Mouse (Mus musculus) forebrain, embryonic 16.5 days (tissue): ENCODE data around the gene Rims4. TPM values are rescaled to one million over a fixed set of nuclear protein-coding genes. Genes with fewer than 3 reads are reported as not detected.

Experiments
- ATAC-seq: fragments of 200-750 bp; cut with Nextera tagmentation; 2 replicates; pipeline ENCODE4 v1.8.0; 2017; ENCODE audit warnings: mild to moderate bottlenecking, moderate library complexity
- H3K27ac ChIP-seq: fragments of 300-500 bp; sonication (generic); 2 replicates; pipeline ENCODE4 v1.5.1; 2014; ENCODE audit warnings: low read length, control low read depth
- H3K27me3 ChIP-seq: fragments of 300-500 bp; sonication (generic); replicated peaks from 2 replicates; pipeline ENCODE4 v1.6.1; 2014; ENCODE audit warnings: low read length; ENCODE audit not compliant: control insufficient read depth, insufficient read depth
- H3K36me3 ChIP-seq: fragments of 300-500 bp; sonication (generic); 2 replicates; pipeline ENCODE4 v1.6.1; 2014; ENCODE audit not compliant: control insufficient read depth, insufficient read depth
- H3K4me1 ChIP-seq: fragments of 300-500 bp; sonication (generic); replicated peaks from 2 replicates; pipeline ENCODE4 v1.6.1; 2014; ENCODE audit warnings: low read length; ENCODE audit not compliant: control insufficient read depth, insufficient read depth
- H3K4me2 ChIP-seq: fragments of 300-500 bp; sonication (generic); 2 replicates; pipeline ENCODE4 v1.6.1; 2014; ENCODE audit warnings: mild to moderate bottlenecking, low read length, control low read depth
- H3K4me3 ChIP-seq: fragments of 300-500 bp; sonication (generic); replicated peaks from 2 replicates; pipeline ENCODE4 v1.5.1; 2014; ENCODE audit warnings: mild to moderate bottlenecking, low read length, control low read depth
- H3K9ac ChIP-seq: fragments of 300-500 bp; sonication (generic); replicated peaks from 2 replicates; pipeline ENCODE4 v1.6.1; 2014; ENCODE audit warnings: low read depth, low read length, control low read depth
- H3K9me3 ChIP-seq: fragments of 300-500 bp; sonication (generic); 2 replicates; pipeline ENCODE4 v1.6.1; 2016; ENCODE audit warnings: low read length; ENCODE audit not compliant: control insufficient read depth
- WGBS: fragments of 180-500 bp; shearing (Covaris S2); extraction: QIAGEN DNeasy Blood & Tissue Kit; methylation state at CpG from one replicate; pipeline ENCODE4 v1.1.7; 2014; 5-methylcytosine and 5-hydroxymethylcytosine counted together
- polyA plus RNA-seq: library from polyadenylated mRNA; unstranded; fragments of >200 nt; fragmentation: Nextera tagmentation; extraction: Ambion mirVana; gene quantifications from 2 replicates; pipeline ENCODE4 v1.2.1, GENCODE M21; 2015

The Rims4 gene
- polyA plus RNA-seq: 7.0 and 9.8 TPM in 2 replicates

DNA sequence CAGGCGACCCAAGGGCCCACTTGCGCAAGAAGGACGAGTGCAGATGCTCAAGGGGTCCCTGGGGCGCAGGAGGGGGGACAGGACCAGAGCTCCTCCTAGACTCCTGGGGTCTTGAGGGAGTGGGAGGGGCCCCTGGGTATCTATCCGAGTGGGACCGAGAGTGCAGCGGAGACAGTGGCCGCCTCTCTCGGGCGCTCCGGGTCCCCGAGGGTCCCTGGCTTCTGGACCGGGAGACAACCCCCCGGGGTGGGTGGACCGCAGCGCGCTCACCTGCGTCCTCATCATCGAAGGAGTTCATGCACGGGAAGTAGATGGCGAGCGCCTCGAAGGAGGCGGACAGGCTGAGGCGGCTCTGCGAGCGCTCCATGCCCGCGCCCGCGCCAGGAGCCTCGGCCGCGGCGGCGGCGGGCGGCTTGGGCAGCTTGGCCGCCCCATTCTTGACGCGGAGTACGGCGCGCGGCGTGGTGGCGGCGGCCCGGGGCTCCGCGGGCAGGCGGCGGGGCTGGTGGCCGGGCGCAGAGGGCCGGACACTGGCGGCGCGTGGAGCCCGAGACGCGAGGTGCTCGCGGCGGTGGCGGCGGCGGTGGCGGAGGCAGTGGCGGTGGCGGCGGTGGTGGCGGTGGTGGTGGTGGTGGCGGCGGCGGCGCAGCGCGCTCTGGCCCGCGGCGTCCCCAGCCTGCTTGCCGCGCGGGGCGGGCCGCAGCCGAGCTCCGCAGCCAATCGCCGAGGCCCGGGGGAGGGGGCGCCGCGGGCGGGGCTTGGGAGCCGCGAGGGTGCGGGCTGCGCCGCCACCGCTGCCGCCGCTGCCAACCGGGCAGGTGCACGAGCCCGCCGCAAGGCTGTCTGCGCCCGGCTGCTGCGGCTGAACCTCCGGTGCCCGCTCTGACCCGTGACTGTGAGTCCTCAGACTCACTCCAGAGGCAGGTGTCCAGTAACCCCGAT is at the start of gene Rims4:
TSS of gene Rims4 (minus strand) at position 367 of the 942 bp plus-strand sequence.
- Histone ChIP-seq H3K27me3 (peaks cover 40% of the 10 kb centered on the region), H3K4me2 (peak within 1 kb of the TSS; percentile 90), H3K36me3 (no peaks in the 10 kb centered on the region), H3K9ac (peak within 1 kb of the TSS; percentile 61), H3K4me3 (peak within 1 kb of the TSS; percentile 53), H3K4me1 (peaks cover 28% of the 10 kb centered on the region), H3K9me3 (no peaks in the 10 kb centered on the region), H3K27ac (no peak within 1 kb of the TSS; the same call in 1 of the 2 replicates)
- under 1% methylated on average over 81 of the region's 115 CpGs for WGBS
- ATAC-seq: peak; percentile 92

- no peak for ATAC-seq
- Histone ChIP-seq H3K4me3 (no peak overlapping the region), H3K9me3 (no peaks in the 10 kb centered on the region), H3K36me3 (no peaks in the 10 kb centered on the region), H3K4me2 (no peak overlapping the region), H3K9ac (no peak overlapping the region), H3K4me1 (no peaks in the 10 kb centered on the region), H3K27me3 (no peaks in the 10 kb centered on the region), H3K27ac (no peak overlapping the region)
- 71% methylated on average over 7 of the region's 7 CpGs for WGBS
These were observed 47.2 kb upstream of the Rims4 start for GRCm38 (mm10) chr2:163965706-163966105.

- H3K9me3 ChIP-seq: no peaks in the 10 kb centered on the region
- no peaks in the 10 kb centered on the region for H3K36me3 ChIP-seq
- H3K27me3 ChIP-seq: no peaks in the 10 kb centered on the region
- ATAC-seq: no peak
- no peak overlapping the region for H3K4me2 ChIP-seq
- 74% methylated on average over 17 of the region's 19 CpGs for WGBS
- no peak overlapping the region for H3K4me3 ChIP-seq
- no peaks in the 10 kb centered on the region for H3K4me1 ChIP-seq
- no peak overlapping the region for H3K27ac ChIP-seq
- H3K9ac ChIP-seq: no peak overlapping the region
These were observed 46.4 kb upstream of the Rims4 start for GRCm38 (mm10) chr2:163964606-163965560.

DNA sequence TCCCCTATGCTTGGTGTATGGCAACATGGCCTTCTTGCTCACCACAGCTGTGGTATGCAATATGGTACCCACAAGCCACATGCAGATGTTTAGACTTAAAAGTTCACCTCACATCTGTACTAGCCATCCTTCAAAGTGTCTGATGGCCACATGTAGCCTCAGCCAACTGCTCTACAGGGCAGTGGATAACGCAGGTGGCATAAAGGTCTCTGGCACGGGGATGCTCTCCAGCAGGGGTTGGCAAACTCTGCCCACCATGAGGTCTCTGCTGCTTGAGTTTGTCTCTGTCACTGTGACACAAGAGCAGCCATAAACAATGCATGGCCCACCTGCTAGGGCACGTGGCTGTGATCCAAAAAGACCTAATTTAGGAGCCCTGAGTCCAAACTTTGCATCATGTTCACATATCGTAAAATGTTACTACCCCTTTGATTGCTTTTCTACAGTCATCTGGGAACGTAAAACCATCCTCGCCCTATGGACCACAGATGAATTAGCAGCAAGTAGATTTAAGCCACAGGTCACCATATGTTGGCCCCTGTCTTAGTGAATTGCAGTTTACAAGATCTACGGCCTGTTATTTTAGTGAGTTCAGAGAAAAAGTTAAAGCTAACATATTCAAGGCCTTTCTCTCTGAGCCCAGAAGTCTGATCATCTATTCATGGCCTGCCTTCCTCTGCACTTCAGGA is 35.3 kb upstream of the Rims4 start:
- no peak for ATAC-seq

GRCm38 (mm10) chr2:163951770-163952169 is 33.3 kb upstream of the Rims4 start:
- Histone ChIP-seq H3K27me3 (no peaks in the 10 kb centered on the region; the same call in 1 of the 2 replicates), H3K9ac (no peak overlapping the region), H3K36me3 (no peaks in the 10 kb centered on the region), H3K9me3 (no peaks in the 10 kb centered on the region), H3K4me1 (no peaks in the 10 kb centered on the region), H3K27ac (no peak overlapping the region), H3K4me2 (no peak overlapping the region), H3K4me3 (no peak overlapping the region)
- WGBS: 26% methylated on average over 4 of the region's 4 CpGs
- ATAC-seq: no peak; the same call in 1 of the 2 replicates

More for the DNA sequence above, 35.3 kb upstream of the Rims4 start:
- H3K4me1 ChIP-seq: no peaks in the 10 kb centered on the region
- H3K27me3 ChIP-seq: no peaks in the 10 kb centered on the region; the same call in 1 of the 2 replicates
- no peaks in the 10 kb centered on the region for H3K9me3 ChIP-seq
- H3K36me3 ChIP-seq: no peaks in the 10 kb centered on the region
- WGBS: 77% methylated on average over 7 of the region's 7 CpGs
- H3K4me3 ChIP-seq: no peak overlapping the region
- H3K9ac ChIP-seq: no peak overlapping the region
- H3K4me2 ChIP-seq: no peak overlapping the region
- H3K27ac ChIP-seq: no peak overlapping the region

- 70% methylated on average over 7 of the region's 7 CpGs for WGBS
These were observed 29.5 kb upstream of the Rims4 start for GRCm38 (mm10) chr2:163947976-163948375.

GRCm38 (mm10) chr2:163946221-163946620 is 27.7 kb upstream of the Rims4 start:
- Histone ChIP-seq H3K27me3 (no peaks in the 10 kb centered on the region; the same call in 1 of the 2 replicates), H3K9ac (no peak overlapping the region)
- WGBS: 83% methylated on average over 15 of the region's 15 CpGs

More at GRCm38 (mm10) chr2:163947976-163948375, 29.5 kb upstream of the Rims4 start:
- H3K4me3 ChIP-seq: no peak overlapping the region
- H3K27me3 ChIP-seq: no peaks in the 10 kb centered on the region; the same call in 1 of the 2 replicates
- H3K9ac ChIP-seq: no peak overlapping the region
- H3K4me2 ChIP-seq: no peak overlapping the region
- H3K27ac ChIP-seq: no peak overlapping the region
- ATAC-seq: no peak
- no peaks in the 10 kb centered on the region for H3K9me3 ChIP-seq
- H3K36me3 ChIP-seq: no peaks in the 10 kb centered on the region
- H3K4me1 ChIP-seq: no peaks in the 10 kb centered on the region

DNA sequence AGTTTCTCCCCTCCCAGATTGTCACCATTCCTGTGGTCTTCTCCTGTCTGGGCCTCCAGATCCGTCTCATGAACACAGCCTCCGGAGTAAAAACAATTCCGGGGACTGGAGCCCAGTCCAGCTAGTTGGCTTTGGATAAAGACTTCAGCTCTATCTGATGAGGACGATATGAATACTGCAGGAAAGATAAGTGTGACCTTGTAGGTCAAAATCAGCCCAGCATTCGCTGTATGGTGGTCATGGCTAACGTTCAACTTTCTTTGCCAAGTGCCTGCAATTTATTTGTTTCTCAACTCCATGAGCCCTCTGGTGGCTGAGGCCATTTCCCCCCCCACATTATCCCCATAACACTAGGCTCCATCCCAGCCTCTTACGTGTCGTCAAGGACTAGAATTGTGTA is 26.0 kb upstream of the Rims4 start:
- H3K9me3 ChIP-seq: no peaks in the 10 kb centered on the region
- H3K4me1 ChIP-seq: no peaks in the 10 kb centered on the region
- H3K9ac ChIP-seq: no peak overlapping the region
- no peak overlapping the region for H3K4me2 ChIP-seq
- no peak overlapping the region for H3K27ac ChIP-seq
- H3K36me3 ChIP-seq: no peaks in the 10 kb centered on the region
- H3K27me3 ChIP-seq: no peaks in the 10 kb centered on the region; the same call in 1 of the 2 replicates
- WGBS: 82% methylated on average over 8 of the region's 8 CpGs
- ATAC-seq: no peak
- no peak overlapping the region for H3K4me3 ChIP-seq

More at GRCm38 (mm10) chr2:163946221-163946620, 27.7 kb upstream of the Rims4 start:
- Histone ChIP-seq H3K27ac (no peak overlapping the region), H3K4me1 (no peaks in the 10 kb centered on the region), H3K36me3 (no peaks in the 10 kb centered on the region), H3K4me2 (no peak overlapping the region), H3K9me3 (no peaks in the 10 kb centered on the region), H3K4me3 (no peak overlapping the region)
- no peak for ATAC-seq
